Mouse (Mus musculus): ENCODE data around the gene Cmss1.

DNA sequence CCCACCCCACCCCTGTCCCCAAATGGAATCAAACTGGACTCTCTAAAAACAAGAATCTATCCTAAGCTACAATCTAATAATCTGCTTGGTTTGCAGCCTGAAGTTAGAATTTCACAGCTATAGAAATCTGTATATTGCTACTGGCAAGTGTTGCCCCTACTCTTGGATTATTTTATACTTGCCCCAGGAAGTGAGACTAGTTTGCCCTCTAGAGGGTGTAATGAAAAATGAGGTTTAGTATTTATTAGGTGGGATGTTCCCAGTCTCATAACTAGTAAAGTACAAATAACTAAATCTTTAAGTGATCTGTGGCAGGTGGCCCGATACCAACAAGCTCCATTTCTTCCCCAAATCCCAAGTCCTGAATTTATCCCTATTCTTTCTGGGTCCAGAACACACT lies 29.1 kb downstream of the Cmss1 start:
- TF ChIP-seq POLR2A (IDR thresholded peaks at IDR 0.05; ENCODE audit: borderline replicate concordance, low read depth, low read length) (no peak), CTCF (IDR thresholded peaks at IDR 0.05; ENCODE audit: low read depth, low read length) (no peak)

All from bone marrow macrophage, adult 2 months (primary cell).